Mouse (Mus musculus): ENCODE results near the gene Pctp.

The Pctp gene

GRCm38 (mm10) chr11:89977746-89978352 is 24.8 kb downstream of the Pctp start:
- DNase-seq (ENCODE audit: low spot score in 2 of 2) = no peak

DNA sequence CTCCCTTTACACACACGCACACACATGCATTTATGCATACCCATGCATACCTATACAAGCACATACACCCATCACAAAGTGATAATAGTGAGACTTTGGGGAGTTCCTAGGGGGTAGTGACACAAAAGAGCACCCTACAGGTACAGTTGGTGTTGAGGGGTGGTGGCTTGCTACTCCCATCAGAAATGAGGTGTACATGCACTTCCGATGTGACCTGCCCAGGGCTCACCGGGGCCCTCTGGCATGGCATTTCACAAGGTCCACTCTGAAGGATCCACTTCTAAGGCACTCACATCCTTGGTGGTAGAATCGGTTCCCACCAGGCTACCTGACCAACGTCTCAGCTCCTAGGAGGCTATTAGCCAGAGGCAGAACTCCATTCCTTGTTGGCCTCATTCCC is 26.3 kb downstream of the Pctp start:
- DNase-seq (ENCODE audit: low spot score in 2 of 2) = no peak

DNA sequence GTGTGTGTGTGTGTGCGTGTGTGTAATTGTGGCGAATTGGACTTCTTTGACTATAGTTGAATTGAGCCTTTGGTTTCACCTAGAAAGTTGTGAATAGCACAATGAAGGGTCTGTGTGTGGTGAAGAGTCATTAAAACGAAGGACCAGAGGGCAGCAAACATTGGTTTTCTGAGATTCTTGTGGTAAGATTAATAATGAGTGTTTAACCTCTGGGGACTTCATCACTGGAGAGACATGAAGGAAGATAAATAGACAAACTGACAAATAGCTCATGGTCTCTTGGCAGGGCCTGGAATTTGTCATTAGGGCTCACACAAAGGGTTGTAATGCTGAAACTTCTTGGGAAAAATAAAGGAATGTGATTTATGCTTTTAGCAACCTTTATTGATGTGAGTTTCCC is 31.4 kb downstream of the Pctp start:
- no peak for DNase-seq (ENCODE audit: low spot score in 2 of 2)

DNA sequence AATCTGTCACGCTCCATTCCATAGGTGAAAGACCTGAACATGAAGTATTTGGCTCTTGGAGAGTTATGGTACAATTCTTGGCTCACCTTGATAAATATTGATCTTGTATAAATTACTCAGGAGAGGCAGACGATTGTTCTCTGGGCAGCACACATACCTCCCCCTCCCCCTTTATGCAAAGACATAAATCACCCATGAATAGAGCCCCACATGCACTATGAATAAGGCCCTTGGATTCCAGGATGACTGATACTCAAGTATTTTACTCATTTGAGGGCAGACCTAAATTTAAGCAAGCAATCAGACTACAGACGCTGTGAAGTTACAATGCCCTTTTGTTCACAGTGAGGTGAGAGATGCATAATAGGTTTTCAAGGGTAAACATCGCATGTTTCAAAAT is 32.0 kb downstream of the Pctp start:
- DNase-seq (ENCODE audit: low spot score in 2 of 2) = no peak

GRCm38 (mm10) chr11:89969131-89969530 is 33.6 kb downstream of the Pctp start:
- no peak for DNase-seq (ENCODE audit: low spot score in 2 of 2)

- DNase-seq (ENCODE audit: low spot score in 2 of 2) = peak; percentile 31 to 44
Observed at GRCm38 (mm10) chr11:89950691-89951270, 51.9 kb downstream of the Pctp start.

DNA sequence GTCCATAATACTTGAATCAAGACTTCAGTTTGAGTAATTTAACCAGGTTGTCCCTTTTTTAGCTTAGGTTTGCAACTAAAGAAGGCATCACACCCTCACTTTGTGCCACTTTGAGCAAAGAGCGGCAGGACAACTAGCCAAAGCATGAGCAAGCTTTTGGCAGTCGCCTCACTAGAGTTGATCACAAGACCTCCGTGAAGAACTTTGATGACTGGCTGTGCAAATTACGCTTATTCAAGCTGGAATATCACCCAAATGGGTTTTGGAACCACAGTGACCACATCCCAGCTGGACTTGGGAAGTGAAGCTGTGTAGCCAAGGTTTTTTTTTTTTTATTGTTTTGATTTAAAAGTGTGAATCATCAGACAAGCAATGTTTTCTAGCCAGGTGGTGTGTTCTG is 54.9 kb downstream of the Pctp start:
- DNase-seq (ENCODE audit: low spot score in 2 of 2) = no peak

GRCm38 (mm10) chr11:89945159-89945558 is 57.5 kb downstream of the Pctp start:
- DNase-seq (ENCODE audit: low spot score in 2 of 2) = no peak

- no peak for DNase-seq (ENCODE audit: low spot score in 2 of 2)
Observed at GRCm38 (mm10) chr11:89937241-89937640, 65.5 kb downstream of the Pctp start.

All from frontal cortex, postnatal 10 days (tissue).